Mouse (Mus musculus) forebrain, embryonic 10.5 days (tissue): ENCODE data around the gene Asgr1. TPM values are rescaled to one million over a fixed set of nuclear protein-coding genes. Genes with fewer than 3 reads are reported as not detected.
A peak's percentile ranks its signal among the peaks of the same experiment; 100 is the strongest.

ENCODE experiments used
- DNase-seq: peaks from one replicate; pipeline ENCODE4 v3.0.0-alpha.2; 2017; ENCODE audit warnings: low spot score; ENCODE audit errors: extremely low spot score
- H3K27ac ChIP-seq: fragments of 300-500 bp; sonication (generic); 2 replicates; pipeline ENCODE4 v1.5.1; 2016; ENCODE audit warnings: mild to moderate bottlenecking
- H3K27me3 ChIP-seq: fragments of 300-500 bp; sonication (generic); 2 replicates; pipeline ENCODE4 v1.6.1; 2016; ENCODE audit warnings: mild to moderate bottlenecking; ENCODE audit not compliant: poor library complexity, severe bottlenecking
- H3K36me3 ChIP-seq: fragments of 300-500 bp; sonication (generic); replicated peaks from 2 replicates; pipeline ENCODE4 v1.6.1; 2016; ENCODE audit warnings: mild to moderate bottlenecking, moderate library complexity
- H3K4me1 ChIP-seq: fragments of 300-500 bp; sonication (generic); 2 replicates; pipeline ENCODE4 v1.6.1; 2016
- H3K4me3 ChIP-seq: fragments of 300-500 bp; sonication (generic); 2 replicates; pipeline ENCODE4 v1.5.1; 2016; ENCODE audit warnings: mild to moderate bottlenecking, moderate library complexity
- H3K9me3 ChIP-seq: fragments of 300-500 bp; sonication (generic); 2 replicates; pipeline ENCODE4 v1.6.1; 2016; ENCODE audit warnings: mild to moderate bottlenecking, moderate library complexity
- WGBS: fragments of 180-500 bp; shearing (Covaris S2); methylation state at CpG from one replicate; pipeline ENCODE4 v1.1.7; 2016; 5-methylcytosine and 5-hydroxymethylcytosine counted together
- microRNA counts: library from miRNA; unstranded; fragments of <30 nt; microRNA quantifications from one replicate; lab custom pipeline; 2017
- microRNA-seq: library from miRNA; unstranded; fragments of <30 nt; microRNA quantifications from one replicate; pipeline ENCODE4, GENCODE M21; 2017
- polyA plus RNA-seq: library from polyadenylated mRNA; unstranded; fragments of >200 nt; fragmentation: Nextera tagmentation; extraction: Ambion mirVana; gene quantifications from 2 replicates; pipeline ENCODE4 v1.2.1, GENCODE M21; 2016

The Asgr1 gene
- polyA plus RNA-seq, 1 experiment from 2014 or later: 0.71 TPM

GRCm38 (mm10) chr11:70079928-70080327 lies 26.0 kb downstream of the Asgr1 start:
- WGBS: 87% methylated on average over 7 of the region's 7 CpGs
- Histone ChIP-seq H3K4me3 (no peak overlapping the region), H3K27me3 (no peaks in the 10 kb centered on the region), H3K4me1 (peaks cover 2% of the 10 kb centered on the region), H3K36me3 (no peaks in the 10 kb centered on the region), H3K9me3 (no peaks in the 10 kb centered on the region), H3K27ac (no peak overlapping the region)
- no peak for DNase-seq

GRCm38 (mm10) chr11:70080803-70081590 lies 27.1 kb downstream of the Asgr1 start:
- WGBS: 88% methylated on average over 15 of the region's 15 CpGs
- H3K4me3 ChIP-seq: no peak overlapping the region
- H3K27ac ChIP-seq: no peak overlapping the region
- H3K9me3 ChIP-seq: no peaks in the 10 kb centered on the region
- H3K27me3 ChIP-seq: no peaks in the 10 kb centered on the region
- no peaks in the 10 kb centered on the region for H3K36me3 ChIP-seq
- no peak for DNase-seq
- no peaks in the 10 kb centered on the region for H3K4me1 ChIP-seq

GRCm38 (mm10) chr11:70084563-70084962 lies 30.7 kb downstream of the Asgr1 start:
- no peak overlapping the region for H3K4me3 ChIP-seq
- H3K9me3 ChIP-seq: no peaks in the 10 kb centered on the region; the same call in 1 of the 2 replicates
- H3K36me3 ChIP-seq: no peaks in the 10 kb centered on the region
- DNase-seq: no peak
- H3K27ac ChIP-seq: 0 out of 2 replicates have a peak overlapping the region, but pooled peaks have one; percentile 8
- H3K4me1 ChIP-seq: no peaks in the 10 kb centered on the region
- 84% methylated on average over 8 of the region's 8 CpGs for WGBS
- H3K27me3 ChIP-seq: no peaks in the 10 kb centered on the region

GRCm38 (mm10) chr11:70091986-70092783 lies 38.3 kb downstream of the Asgr1 start, which contains the start of gene Asgr2:
TSS of gene Asgr2 (plus strand) at chr11:70092644.
- Histone ChIP-seq H3K4me1 (no peaks in the 10 kb centered on the region), H3K36me3 (no peaks in the 10 kb centered on the region), H3K27me3 (no peaks in the 10 kb centered on the region), H3K9me3 (no peaks in the 10 kb centered on the region), H3K4me3 (no peak within 1 kb of the TSS), H3K27ac (no peak within 1 kb of the TSS)
- no peak for DNase-seq
- 83% methylated on average over 12 of the region's 12 CpGs for WGBS

GRCm38 (mm10) chr11:70097396-70097795 lies 43.5 kb downstream of the Asgr1 start:
- no peak for DNase-seq

GRCm38 (mm10) chr11:70099102-70099501 lies 45.2 kb downstream of the Asgr1 start:
- no peaks in the 10 kb centered on the region for H3K27me3 ChIP-seq
- H3K4me3 ChIP-seq: no peak overlapping the region
- H3K9me3 ChIP-seq: no peaks in the 10 kb centered on the region
- no peak for DNase-seq
- no peak overlapping the region for H3K27ac ChIP-seq
- no peaks in the 10 kb centered on the region for H3K36me3 ChIP-seq
- 80% methylated on average over 2 of the region's 2 CpGs for WGBS
- H3K4me1 ChIP-seq: no peaks in the 10 kb centered on the region

More at GRCm38 (mm10) chr11:70097396-70097795, 43.5 kb downstream of the Asgr1 start:
- Histone ChIP-seq H3K4me3 (no peak overlapping the region), H3K9me3 (no peaks in the 10 kb centered on the region), H3K27ac (no peak overlapping the region), H3K4me1 (no peaks in the 10 kb centered on the region), H3K36me3 (no peaks in the 10 kb centered on the region), H3K27me3 (no peaks in the 10 kb centered on the region)
- WGBS: 85% methylated on average over 11 of the region's 11 CpGs

- 81% methylated on average over 2 of the region's 2 CpGs for WGBS
- Histone ChIP-seq H3K4me1 (no peaks in the 10 kb centered on the region), H3K36me3 (no peaks in the 10 kb centered on the region), H3K27me3 (no peaks in the 10 kb centered on the region), H3K9me3 (no peaks in the 10 kb centered on the region), H3K27ac (no peak overlapping the region), H3K4me3 (no peak overlapping the region)
- DNase-seq: no peak
Measured at GRCm38 (mm10) chr11:70099809-70100208, 45.9 kb downstream of the Asgr1 start.

- DNase-seq: no peak
Measured at GRCm38 (mm10) chr11:70103701-70104315, 49.9 kb downstream of the Asgr1 start.

GRCm38 (mm10) chr11:70107085-70107484 lies 53.2 kb downstream of the Asgr1 start:
- Histone ChIP-seq H3K36me3 (no peaks in the 10 kb centered on the region), H3K27ac (no peak overlapping the region), H3K4me3 (no peak overlapping the region), H3K4me1 (no peaks in the 10 kb centered on the region), H3K9me3 (no peaks in the 10 kb centered on the region), H3K27me3 (no peaks in the 10 kb centered on the region)
- no peak for DNase-seq
- WGBS: 72% methylated on average over 8 of the region's 8 CpGs

More at GRCm38 (mm10) chr11:70103701-70104315, 49.9 kb downstream of the Asgr1 start:
- Histone ChIP-seq H3K36me3 (no peaks in the 10 kb centered on the region), H3K4me1 (no peaks in the 10 kb centered on the region), H3K27ac (no peak overlapping the region), H3K9me3 (no peaks in the 10 kb centered on the region), H3K27me3 (no peaks in the 10 kb centered on the region), H3K4me3 (no peak overlapping the region)
- 85% methylated on average over 14 of the region's 14 CpGs for WGBS

MicroRNAs encoded within 50 kb of the gene (microRNA counts, 519-probe panel; counts per million panel counts)
- microRNA mmu-miR-324-3p (lab: Ali Mortazavi, UCI): 341 counts per million, percentile 65 among the panel's probes with 10 or more counts
- microRNA mmu-miR-324-5p (lab: Ali Mortazavi, UCI): 3,709 counts per million, percentile 75 among the panel's probes with 10 or more counts

Small RNAs within 50 kb of the gene (microRNA-seq; reads per million reads assigned to microRNA genes)
- gene Mir324: 3,655 reads per million, percentile 87 among the genes with 10 or more reads in this experiment

Other genes with a start within 250 kb of the Asgr1 start
- gene Tmem102, start 248.5 kb upstream of the Asgr1 start, polyA plus RNA-seq: 0.71 and 0.95 TPM in 2 replicates
- not detected in 2 replicates for gene Gm39566, start 238.8 kb upstream of the Asgr1 start, polyA plus RNA-seq
- not detected in 2 replicates for gene Spem2, start 235.6 kb upstream of the Asgr1 start, polyA plus RNA-seq
- gene Spem1, start 231.9 kb upstream of the Asgr1 start, polyA plus RNA-seq: 0.19 TPM in 1 of 2 replicates, not detected in the other
- 4.7 and 5.2 TPM in 2 replicates for gene Nlgn2, start 216.3 kb upstream of the Asgr1 start, polyA plus RNA-seq
- gene Tmem256, start 215.6 kb upstream of the Asgr1 start, polyA plus RNA-seq: 259 and 290 TPM in 2 replicates
- 67.5 and 67.6 TPM in 2 replicates for gene Plscr3, start 207.7 kb upstream of the Asgr1 start, polyA plus RNA-seq
- gene Tnk1, start 195.4 kb upstream of the Asgr1 start, polyA plus RNA-seq: 0.79 and 1.9 TPM in 2 replicates
- not detected in 2 replicates for gene Tmem95, start 176.1 kb upstream of the Asgr1 start, polyA plus RNA-seq
- 4.8 and 6.7 TPM in 2 replicates for gene Kctd11, start 172.7 kb upstream of the Asgr1 start, polyA plus RNA-seq
- gene Acap1, start 158.5 kb upstream of the Asgr1 start, polyA plus RNA-seq: 0.84 and 1.3 TPM in 2 replicates
- 11.9 and 12.2 TPM in 2 replicates for gene 2810408A11Rik, start 153.1 kb upstream of the Asgr1 start, polyA plus RNA-seq
- 14.3 and 14.8 TPM in 2 replicates for gene Neurl4, start 153.0 kb upstream of the Asgr1 start, polyA plus RNA-seq
- gene Gps2, start 140.2 kb upstream of the Asgr1 start, polyA plus RNA-seq: 92.4 and 97.3 TPM in 2 replicates
- 2,970 and 2,997 TPM in 2 replicates for gene Eif5a, start 132.1 kb upstream of the Asgr1 start, polyA plus RNA-seq
- 5.7 and 6.4 TPM in 2 replicates for gene Ybx2, start 118.3 kb upstream of the Asgr1 start, polyA plus RNA-seq
- gene Slc2a4, start 105.9 kb upstream of the Asgr1 start, polyA plus RNA-seq: 14.2 and 15.7 TPM in 2 replicates
- gene Cldn7, start 89.3 kb upstream of the Asgr1 start, polyA plus RNA-seq: 19.7 and 21.9 TPM in 2 replicates
- 21.5 and 23.4 TPM in 2 replicates for gene Ctdnep1, start 72.9 kb upstream of the Asgr1 start, polyA plus RNA-seq
- gene Elp5, start 71.6 kb upstream of the Asgr1 start, polyA plus RNA-seq: 159 TPM in 2 replicates
- gene Gabarap, start 62.9 kb upstream of the Asgr1 start, polyA plus RNA-seq: 318 and 331 TPM in 2 replicates
- 94.5 and 96.2 TPM in 2 replicates for gene Phf23, start 58.3 kb upstream of the Asgr1 start, polyA plus RNA-seq
- gene Dvl2, start 53.5 kb upstream of the Asgr1 start, polyA plus RNA-seq: 44.3 and 51.6 TPM in 2 replicates
- gene Acadvl, start 38.7 kb upstream of the Asgr1 start, polyA plus RNA-seq: 41.0 and 44.1 TPM in 2 replicates
- 13.8 and 15.5 TPM in 2 replicates for gene Dlg4, start 37.1 kb upstream of the Asgr1 start, polyA plus RNA-seq
- not detected in 2 replicates for gene Asgr2, start 38.6 kb downstream of the Asgr1 start, polyA plus RNA-seq
- gene Mgl2, start 76.2 kb downstream of the Asgr1 start, polyA plus RNA-seq: not detected in 2 replicates
- not detected in 2 replicates for gene Clec10a, start 102.1 kb downstream of the Asgr1 start, polyA plus RNA-seq
- 0.79 and 1.2 TPM in 2 replicates for gene Slc16a11, start 158.7 kb downstream of the Asgr1 start, polyA plus RNA-seq
- gene Slc16a13, start 167.0 kb downstream of the Asgr1 start, polyA plus RNA-seq: 14.6 and 16.1 TPM in 2 replicates
- 4.5 and 4.7 TPM in 2 replicates for gene Bcl6b, start 175.7 kb downstream of the Asgr1 start, polyA plus RNA-seq
- gene 0610010K14Rik, start 183.8 kb downstream of the Asgr1 start, polyA plus RNA-seq: 227 TPM in 2 replicates
- gene Gm21988, start 185.7 kb downstream of the Asgr1 start, polyA plus RNA-seq: 7.9 and 10.1 TPM in 2 replicates
- gene Rnasek, start 185.8 kb downstream of the Asgr1 start, polyA plus RNA-seq: 83.9 and 92.7 TPM in 2 replicates
- 2.5 and 2.7 TPM in 2 replicates for gene Alox12, start 201.3 kb downstream of the Asgr1 start, polyA plus RNA-seq